Comparison of ENCODE assay signal across 9 mouse cellular contexts in the genomic region with DNA sequence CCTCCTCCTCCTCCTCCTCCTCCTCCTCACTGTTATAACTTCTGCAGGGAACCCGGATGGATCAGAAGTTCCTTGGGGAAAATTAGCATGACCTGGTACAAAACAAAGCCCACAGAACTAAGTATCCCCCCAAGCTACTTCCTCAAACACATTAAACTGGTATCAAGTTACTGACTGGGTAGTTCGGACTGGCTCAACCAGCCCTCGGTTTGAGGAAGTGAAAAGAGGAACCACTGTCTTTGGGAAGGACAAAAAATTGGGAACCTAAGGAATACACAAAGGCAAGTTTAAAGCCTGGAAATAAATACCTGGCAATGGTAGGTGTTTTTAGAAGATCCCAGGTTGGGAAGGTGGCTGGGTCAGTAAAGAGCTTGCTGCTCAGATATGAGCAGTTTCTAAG. TPM values are rescaled to one million over a fixed set of nuclear protein-coding genes. Genes with fewer than 3 reads are reported as not detected.
A peak's percentile ranks its signal among the peaks of the same experiment; 100 is the strongest.
DNase-seq lines count a peak whose midpoint lies in the region; ATAC-seq and TF ChIP-seq lines count a peak whose summit lies in the region.
"Had no signal": no experiment of that assay in that cellular context is flagged by ENCODE, and none has a peak within 500 bp of the region (broad histone marks: within the 10 kb centered on the region; RNA-seq: fewer than 3 reads in every experiment).

No protein-coding gene starts in this region.

- no peak overlapping the region for H3K4me3 ChIP-seq in heart, adult 2 months
- H3K4me3 ChIP-seq in lung, postnatal 0 days (ENCODE audit: low read depth, low read length): no peak overlapping the region
- H3K4me3 ChIP-seq in heart, embryonic 13.5 days: no peak overlapping the region
- H3K4me3 ChIP-seq: liver, embryonic 15.5 days had no signal

- no peaks in the 10 kb centered on the region for H3K9me3 ChIP-seq in lung, postnatal 0 days (ENCODE audit: low read length)
- no peaks in the 10 kb centered on the region for H3K9me3 ChIP-seq in heart, embryonic 13.5 days
- H3K9me3 ChIP-seq: liver, embryonic 15.5 days had no signal

- peak overlapping the region; percentile 9; the same call in 1 of the 2 replicates for H3K4me2 ChIP-seq in lung, postnatal 0 days (replicated peaks; ENCODE audit: low read depth, low read length)
- peak overlapping the region; percentile 48 for H3K4me2 ChIP-seq in heart, embryonic 13.5 days

- intact Hi-C loops in heart, adult 2 months (cut with DNase I): loop anchor here (1.0 to 5.0 kb wide), 2 partner anchors 74 to 942 kb away; a partner anchor contains a TSS
- intact Hi-C loops in heart, postnatal 25 days (cut with DNase I): loop anchor here (1.0 kb wide), 1 partner anchor 74 kb away; no protein-coding TSS in a partner anchor

- peaks cover 19% of the 10 kb centered on the region for H3K4me1 ChIP-seq in heart, adult 2 months (ENCODE audit: control insufficient read depth, insufficient read depth, low read length)
- peaks cover 13% of the 10 kb centered on the region for H3K4me1 ChIP-seq in lung, postnatal 0 days (ENCODE audit: insufficient read depth, low read depth, low read length)
- H3K4me1 ChIP-seq in heart, embryonic 13.5 days: peaks cover 67% of the 10 kb centered on the region

- no peak overlapping the region for H3K9ac ChIP-seq in heart, adult 2 months (ENCODE audit: low read depth, low read length)
- no peak overlapping the region for H3K9ac ChIP-seq in lung, postnatal 0 days (replicated peaks; ENCODE audit: low read depth)
- no peak overlapping the region for H3K9ac ChIP-seq in heart, embryonic 13.5 days
- H3K9ac ChIP-seq: liver, embryonic 15.5 days had no signal

- no peak for DNase-seq in heart, adult 2 months
- no peak for DNase-seq in heart, postnatal 25 days (ENCODE audit: low spot score)
- peak; percentile 52 for DNase-seq in lung, postnatal 0 days (ENCODE audit: low spot score)
- DNase-seq in lung, postnatal 14 days: no peak
- peak; percentile 17 for DNase-seq in skeletal muscle tissue, adult 2 months (ENCODE audit: low read depth, low spot score)
- DNase-seq in frontal cortex, postnatal 14 days (ENCODE audit: low spot score in 2 of 2): no peak

- WGBS in heart, adult 2 months: 32% methylated on average over 3 of the region's 3 CpGs
- WGBS in lung, postnatal 0 days: 8% methylated on average over 3 of the region's 3 CpGs
- WGBS in heart, embryonic 13.5 days: 17% methylated on average over 3 of the region's 3 CpGs

- TF ChIP-seq EP300 in heart, adult 2 months (IDR thresholded peaks at IDR 0.05; ENCODE audit: insufficient read depth, low read depth, low read length): no peak
- TF ChIP-seq EP300 in lung, postnatal 0 days (IDR thresholded peaks at IDR 0.05): no peak

- no peaks in the 10 kb centered on the region; the same call in 1 of the 2 replicates for H3K36me3 ChIP-seq in heart, adult 2 months (ENCODE audit: control insufficient read depth, insufficient read depth, low read length)
- no peaks in the 10 kb centered on the region for H3K36me3 ChIP-seq in lung, postnatal 0 days (ENCODE audit: insufficient read depth, low read length)
- no peaks in the 10 kb centered on the region for H3K36me3 ChIP-seq in heart, embryonic 13.5 days
- H3K36me3 ChIP-seq: liver, embryonic 15.5 days had no signal

- H3K79me2 ChIP-seq in heart, adult 2 months (replicated peaks; ENCODE audit: control insufficient read depth, insufficient read depth, low read length): no peaks in the 10 kb centered on the region

- no peak for TF ChIP-seq POLR2A in heart, adult 2 months (IDR thresholded peaks at IDR 0.05; ENCODE audit: insufficient read depth, low read depth, low read length)

- no peak for ATAC-seq in lung, postnatal 0 days
- ATAC-seq in heart, embryonic 13.5 days (ENCODE audit: extremely low read depth, insufficient number of reproducible peaks, low FRiP score, low TSS enrichment): no peak
- ATAC-seq in CD4-positive, CD25-positive, alpha-beta regulatory T cell, adult 4 months: no peak

- TF ChIP-seq CTCF in heart, adult 2 months (IDR thresholded peaks at IDR 0.05): no peak
- no peak for TF ChIP-seq CTCF in lung, postnatal 0 days (IDR thresholded peaks at IDR 0.05)

- no peaks in the 10 kb centered on the region for H3K27me3 ChIP-seq in heart, adult 2 months (ENCODE audit: control insufficient read depth, insufficient read depth, low read length)
- no peaks in the 10 kb centered on the region for H3K27me3 ChIP-seq in lung, postnatal 0 days (replicated peaks; ENCODE audit: insufficient read depth, low read length)
- H3K27me3 ChIP-seq in heart, embryonic 13.5 days (replicated peaks): no peaks in the 10 kb centered on the region
- H3K27me3 ChIP-seq: liver, embryonic 15.5 days had no signal

- H3K27ac ChIP-seq in heart, adult 2 months: peak overlapping the region; percentile 69
- H3K27ac ChIP-seq in lung, postnatal 0 days (ENCODE audit: low read length): peak overlapping the region; percentile 9; the same call in 1 of the 2 replicates
- peak overlapping the region; percentile 53 for H3K27ac ChIP-seq in heart, embryonic 13.5 days (replicated peaks)
- H3K27ac ChIP-seq: liver, embryonic 15.5 days had no signal

RNA-seq across cellular contexts. Expression of a gene that starts 15.0 kb away (rescaled TPM):
- not detected for total RNA-seq in heart, adult 2 months (2021)
- polyA plus RNA-seq in heart, adult 2 months (2012; rRNA removed): 0.35 and 0.50 TPM in 2 replicates
- total RNA-seq in heart, postnatal 25 days (2021): not detected
- polyA plus RNA-seq in lung, postnatal 0 days (2015; fragmentation: Nextera tagmentation; extraction: Ambion mirVana): 6.8 and 10.4 TPM in 2 replicates
- 4.0 and 4.4 TPM in 2 replicates for polyA plus RNA-seq in heart, embryonic 13.5 days (2015; fragmentation: Nextera tagmentation; extraction: Ambion mirVana)
- not detected for polyA plus RNA-seq in CD4-positive, CD25-positive, alpha-beta regulatory T cell, adult 4 months (2017; shearing (Covaris generic))
- polyA plus RNA-seq: liver, embryonic 15.5 days had no signal

Comparison
In these comparisons a context has a peak if more than half of its experiments do, and no peak if none do; other contexts are left out.
1. DNase-seq: peak in lung, postnatal 0 days (single experiment) and skeletal muscle tissue, adult 2 months (single experiment); none in heart, adult 2 months (0 of 2), heart, postnatal 25 days (single experiment), lung, postnatal 14 days (single experiment) and frontal cortex, postnatal 14 days (0 of 2).
2. H3K27ac ChIP-seq: peak in every context shown above with its lines; median percentile 69 in heart, adult 2 months; 53 in heart, embryonic 13.5 days; 9 in lung, postnatal 0 days.